Mouse (Mus musculus) ES-E14 (cell line): ENCODE measurements at regions not wholly inside any gene's neighbourhood (a gene's known extent, or its start where the extent isn't known, plus 50 kb on each side); places are given as distances from the start of the nearest gene placed in this dataset.

Source experiments
- CHD2 ChIP-seq: IDR thresholded peaks from 2 replicates; pipeline ENCODE4 v1.6.1; 2014; ENCODE audit warnings: mild to moderate bottlenecking, low read depth, low read length, inconsistent platforms
- HCFC1 ChIP-seq: IDR thresholded peaks from 2 replicates; pipeline ENCODE4 v1.6.1; 2012; ENCODE audit warnings: low read length, inconsistent platforms, borderline replicate concordance; ENCODE audit not compliant: insufficient read depth
- ZC3H11A ChIP-seq: IDR thresholded peaks from 2 replicates; pipeline ENCODE4 v1.6.1; 2012; ENCODE audit warnings: low read depth, mild to moderate bottlenecking, inconsistent platforms, low read length, borderline replicate concordance
- ZNF384 ChIP-seq: IDR thresholded peaks from 2 replicates; pipeline ENCODE4 v1.6.1; 2012; ENCODE audit warnings: low read depth, low read length, inconsistent platforms

- TF ChIP-seq HCFC1 (no peak), ZNF384 (no peak), ZC3H11A (no peak), CHD2 (no peak)
These were observed 121.8 kb upstream of the Tyw5 start for GRCm38 (mm10) chr1:57528703-57529102.
